Mouse (Mus musculus) left cerebral cortex, adult 8-10 months (tissue): ENCODE data around the gene Grpel1. TPM values are rescaled to one million over a fixed set of nuclear protein-coding genes. Genes with fewer than 3 reads are reported as not detected.

ENCODE experiments used
- DNase-seq, 2 experiments: peaks; one replicate each; pipeline ENCODE4 v3.0.0; 2022; ENCODE audit warnings: low spot score in 2 of 2
- total RNA-seq, 4 experiments: library from RNA; stranded (reverse); gene quantifications; 2 replicates each; pipeline ENCODE4 v1.2.4; 2022

Gene Grpel1
- total RNA-seq, 4 experiments from 2014 or later = 21.3 to 24.9 (median 22.8) TPM

GRCm38 (mm10) chr5:36508351-36508750, 43.6 kb downstream of the Grpel1 start:
- DNase-seq = no peak

DNA sequence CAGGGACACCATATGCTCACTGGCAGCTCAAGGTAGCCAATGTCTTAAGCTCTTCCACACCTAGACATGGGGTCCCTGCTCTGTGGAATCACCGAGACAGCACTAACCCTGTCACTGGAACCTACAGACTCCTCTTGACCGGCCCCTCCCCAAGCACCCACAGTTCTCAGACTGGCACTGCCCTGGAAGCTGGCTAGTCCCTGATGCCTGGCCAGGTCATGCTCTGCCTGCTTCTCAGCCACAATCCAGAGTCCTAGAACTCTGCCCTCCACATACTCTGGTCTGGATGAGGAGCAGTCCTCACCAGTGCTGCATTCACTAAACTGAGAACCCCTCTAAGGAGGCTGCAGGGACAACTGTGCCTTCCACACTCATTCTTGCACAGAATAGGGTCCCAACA, 46.2 kb downstream of the Grpel1 start:
- no peak for DNase-seq

DNA sequence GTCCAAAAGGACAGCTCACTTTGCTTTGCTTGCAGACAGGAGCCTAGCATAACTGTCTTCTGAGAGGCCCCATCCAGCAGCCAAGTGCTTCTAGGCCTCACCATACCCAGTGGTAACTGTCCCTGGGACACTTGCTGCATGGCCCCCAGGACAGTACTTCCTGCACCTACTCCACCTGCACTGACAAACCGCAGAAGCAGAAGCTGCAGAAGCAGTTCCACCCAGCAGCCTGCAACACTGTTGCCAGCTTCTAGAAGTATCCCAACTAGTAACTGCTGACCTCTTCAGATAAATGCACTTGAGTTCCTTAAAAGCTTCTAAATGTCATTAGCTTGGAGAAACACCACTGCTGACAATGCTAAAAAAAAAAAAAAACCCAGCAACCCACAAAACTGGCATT, 50.3 kb downstream of the Grpel1 start:
- DNase-seq = no peak

- DNase-seq = no peak
Observed at GRCm38 (mm10) chr5:36515558-36515957, 50.8 kb downstream of the Grpel1 start.

DNA sequence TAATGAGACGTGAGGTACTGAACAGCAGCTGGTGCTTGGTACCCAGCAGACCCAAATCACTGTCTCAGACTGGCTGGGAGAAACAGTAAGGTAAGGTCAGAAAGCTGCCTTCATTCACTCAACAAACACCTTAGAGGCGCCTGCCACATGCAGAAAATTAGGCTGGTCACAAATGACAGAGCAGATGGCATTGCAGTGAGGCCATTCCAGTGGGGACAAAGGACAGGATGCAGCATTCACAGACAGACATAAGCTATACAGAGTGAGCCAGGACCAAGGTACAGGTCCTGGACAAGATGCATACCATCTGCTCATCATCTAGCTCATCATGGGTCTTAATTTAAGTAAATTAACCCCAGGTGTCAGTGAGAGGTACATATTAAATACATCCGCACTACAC, 52.8 kb downstream of the Grpel1 start:
- no peak for DNase-seq

- DNase-seq = no peak
Observed at GRCm38 (mm10) chr5:36519751-36520150, 55.0 kb downstream of the Grpel1 start.

DNA sequence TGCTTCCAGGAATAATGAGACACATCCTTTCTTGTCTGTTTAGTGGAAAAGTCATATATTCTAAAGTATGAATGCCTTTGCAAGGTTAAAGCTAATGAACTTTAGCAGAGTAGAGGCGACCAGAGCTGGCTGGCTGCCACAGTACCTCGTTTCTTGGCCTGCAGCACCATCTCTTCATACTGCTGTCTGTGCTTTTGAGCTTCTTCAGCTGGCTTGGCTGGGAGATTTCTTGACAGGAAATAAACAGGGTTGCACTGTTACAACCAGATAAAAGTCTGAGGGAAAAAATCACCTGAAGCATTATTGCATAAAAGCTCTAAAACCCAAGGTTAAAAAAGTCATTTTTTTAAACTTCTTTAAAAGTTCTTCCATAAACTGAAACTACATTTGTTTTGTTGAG, 58.0 kb downstream of the Grpel1 start:
- DNase-seq = no peak

GRCm38 (mm10) chr5:36523219-36523703, 58.5 kb downstream of the Grpel1 start:
- no peak for DNase-seq

Other genes with a start within 250 kb of the Grpel1 start
- gene Sorcs2, start 66.9 kb upstream of the Grpel1 start, total RNA-seq = 10 to 100 TPM; 37.3 to 41.7 (median 41.3) TPM
- 10 to 100 TPM; 30.0 to 32.6 (median 30.5) TPM for gene Tada2b, start 19.3 kb downstream of the Grpel1 start, total RNA-seq
- 1 to 10 TPM in 2 of 4 experiments, under 1 TPM in 2; 0.59 to 1.1 (median 0.99) TPM for gene Ccdc96, start 19.6 kb downstream of the Grpel1 start, total RNA-seq
- 10 to 100 TPM; 64.9 to 68.9 (median 68.0) TPM for gene Tbc1d14, start 128.3 kb downstream of the Grpel1 start, total RNA-seq
- gene D5Ertd579e, start 231.0 kb downstream of the Grpel1 start, total RNA-seq = 100 to 1,000 TPM in 2 of 4 experiments, 10 to 100 TPM in 2; 91.1 to 114 (median 96.7) TPM